Mouse (Mus musculus): Measurements from ENCODE around the gene Btn1a1. TPM values are rescaled to one million over a fixed set of nuclear protein-coding genes. Genes with fewer than 3 reads are reported as not detected.

The Btn1a1 gene
- polyA plus RNA-seq, 1 experiment from 2014 or later: not detected

- Histone ChIP-seq H3K4me2 (replicated peaks) (peak overlapping the region; percentile 71), H3K4me3 (replicated peaks) (peak overlapping the region; percentile 62), H3K27ac (replicated peaks) (peak overlapping the region; percentile 66; the same call in 1 of the 2 replicates), H3K9ac (0 out of 2 replicates have a peak overlapping the region, but pooled peaks have one; percentile 28), H3K9me3 (replicated peaks) (no peaks in the 10 kb centered on the region), H3K36me3 (no peaks in the 10 kb centered on the region), H3K27me3 (no peaks in the 10 kb centered on the region), H3K4me1 (peaks cover 5% of the 10 kb centered on the region; the same call in 1 of the 2 replicates)
- no peak for ATAC-seq (ENCODE audit: insufficient number of reproducible peaks, low FRiP score, low TSS enrichment, low read depth)
- under 1% methylated on average over 15 of the region's 15 CpGs for WGBS
Observed at GRCm38 (mm10) chr13:23450398-23450797, 15.3 kb downstream of the Btn1a1 start.

GRCm38 (mm10) chr13:23449235-23450095 is 16.2 kb downstream of the Btn1a1 start:
- peaks cover 9% of the 10 kb centered on the region; the same call in 1 of the 2 replicates for H3K4me1 ChIP-seq
- WGBS: 0% methylated on average over 24 of the region's 24 CpGs
- H3K4me2 ChIP-seq (replicated peaks): peak overlapping the region; percentile 71
- H3K9ac ChIP-seq: peak overlapping the region; percentile 31; the same call in 1 of the 2 replicates
- no peaks in the 10 kb centered on the region for H3K27me3 ChIP-seq
- no peaks in the 10 kb centered on the region for H3K9me3 ChIP-seq (replicated peaks)
- no peak for ATAC-seq (ENCODE audit: insufficient number of reproducible peaks, low FRiP score, low TSS enrichment, low read depth)
- peak overlapping the region; percentile 62 for H3K4me3 ChIP-seq (replicated peaks)
- peak overlapping the region; percentile 58 for H3K27ac ChIP-seq (replicated peaks)
- no peaks in the 10 kb centered on the region for H3K36me3 ChIP-seq

- no peak overlapping the region for H3K9ac ChIP-seq
- no peak for ATAC-seq (ENCODE audit: insufficient number of reproducible peaks, low FRiP score, low TSS enrichment, low read depth)
- H3K4me1 ChIP-seq: peaks cover 11% of the 10 kb centered on the region; the same call in 1 of the 2 replicates
- peak overlapping the region; percentile 71 for H3K4me2 ChIP-seq (replicated peaks)
- H3K27ac ChIP-seq (replicated peaks): no peak overlapping the region
- H3K36me3 ChIP-seq: no peaks in the 10 kb centered on the region
- peak overlapping the region; percentile 62 for H3K4me3 ChIP-seq (replicated peaks)
- no peaks in the 10 kb centered on the region for H3K27me3 ChIP-seq
- no peaks in the 10 kb centered on the region for H3K9me3 ChIP-seq (replicated peaks)
- WGBS: 41% methylated on average over 3 of the region's 3 CpGs
Observed at GRCm38 (mm10) chr13:23448758-23449157, 16.9 kb downstream of the Btn1a1 start.

GRCm38 (mm10) chr13:23446498-23446952 is 19.2 kb downstream of the Btn1a1 start:
- Histone ChIP-seq H3K27me3 (no peaks in the 10 kb centered on the region), H3K4me2 (replicated peaks) (peak overlapping the region; percentile 65), H3K36me3 (no peaks in the 10 kb centered on the region), H3K9ac (no peak overlapping the region), H3K4me3 (replicated peaks) (peak overlapping the region; percentile 77), H3K27ac (replicated peaks) (peak overlapping the region; percentile 99), H3K9me3 (replicated peaks) (no peaks in the 10 kb centered on the region), H3K4me1 (peaks cover 11% of the 10 kb centered on the region; the same call in 1 of the 2 replicates)
- ATAC-seq (ENCODE audit: insufficient number of reproducible peaks, low FRiP score, low TSS enrichment, low read depth): no peak; the same call in 1 of the 2 replicates
- WGBS: under 1% methylated on average over 16 of the region's 16 CpGs

- WGBS: under 1% methylated on average over 55 of the region's 55 CpGs
- H3K4me2 ChIP-seq (replicated peaks): peak overlapping the region; percentile 65
- H3K27ac ChIP-seq (replicated peaks): peak overlapping the region; percentile 99
- H3K36me3 ChIP-seq: no peaks in the 10 kb centered on the region
- peak overlapping the region; percentile 78 for H3K9ac ChIP-seq
- no peaks in the 10 kb centered on the region for H3K9me3 ChIP-seq (replicated peaks)
- no peaks in the 10 kb centered on the region for H3K27me3 ChIP-seq
- ATAC-seq (ENCODE audit: insufficient number of reproducible peaks, low FRiP score, low TSS enrichment, low read depth): peak; percentile 92
- peaks cover 11% of the 10 kb centered on the region; the same call in 1 of the 2 replicates for H3K4me1 ChIP-seq
- H3K4me3 ChIP-seq (replicated peaks): peak overlapping the region; percentile 77
Observed at GRCm38 (mm10) chr13:23445561-23446320, 20.0 kb downstream of the Btn1a1 start.

GRCm38 (mm10) chr13:23445156-23445555 is 20.5 kb downstream of the Btn1a1 start:
- H3K27ac ChIP-seq (replicated peaks): peak overlapping the region; percentile 99
- peaks cover 11% of the 10 kb centered on the region; the same call in 1 of the 2 replicates for H3K4me1 ChIP-seq
- no peaks in the 10 kb centered on the region for H3K36me3 ChIP-seq
- H3K4me2 ChIP-seq (replicated peaks): peak overlapping the region; percentile 65
- H3K9ac ChIP-seq: peak overlapping the region; percentile 78
- H3K4me3 ChIP-seq (replicated peaks): peak overlapping the region; percentile 77
- H3K27me3 ChIP-seq: no peaks in the 10 kb centered on the region
- 3% methylated on average over 10 of the region's 10 CpGs for WGBS
- ATAC-seq (ENCODE audit: insufficient number of reproducible peaks, low FRiP score, low TSS enrichment, low read depth): no peak
- no peaks in the 10 kb centered on the region for H3K9me3 ChIP-seq (replicated peaks)

GRCm38 (mm10) chr13:23444451-23444850 is 21.2 kb downstream of the Btn1a1 start:
- 53% methylated on average over 5 of the region's 5 CpGs for WGBS
- H3K9me3 ChIP-seq (replicated peaks): no peaks in the 10 kb centered on the region
- ATAC-seq (ENCODE audit: insufficient number of reproducible peaks, low FRiP score, low TSS enrichment, low read depth): no peak
- H3K4me1 ChIP-seq: peaks cover 11% of the 10 kb centered on the region; the same call in 1 of the 2 replicates
- peak overlapping the region; percentile 60 for H3K27ac ChIP-seq (replicated peaks)
- H3K36me3 ChIP-seq: no peaks in the 10 kb centered on the region
- H3K4me3 ChIP-seq (replicated peaks): peak overlapping the region; percentile 77; the same call in 1 of the 2 replicates
- no peak overlapping the region for H3K9ac ChIP-seq
- H3K4me2 ChIP-seq (replicated peaks): peak overlapping the region; percentile 65
- no peaks in the 10 kb centered on the region for H3K27me3 ChIP-seq

- H3K27ac ChIP-seq (replicated peaks): no peak overlapping the region
- H3K4me3 ChIP-seq (replicated peaks): no peak overlapping the region
- no peak for ATAC-seq (ENCODE audit: insufficient number of reproducible peaks, low FRiP score, low TSS enrichment, low read depth)
- no peak overlapping the region for H3K9ac ChIP-seq
- peaks cover 9% of the 10 kb centered on the region for H3K4me1 ChIP-seq
- WGBS: 62% methylated on average over 10 of the region's 10 CpGs
- H3K9me3 ChIP-seq (replicated peaks): no peaks in the 10 kb centered on the region
- H3K4me2 ChIP-seq (replicated peaks): no peak overlapping the region
- no peaks in the 10 kb centered on the region for H3K36me3 ChIP-seq
- no peaks in the 10 kb centered on the region for H3K27me3 ChIP-seq
Observed at GRCm38 (mm10) chr13:23439901-23440300, 25.8 kb downstream of the Btn1a1 start.

- H3K4me1 ChIP-seq: peaks cover 12% of the 10 kb centered on the region
- peak overlapping the region; percentile 74 for H3K27ac ChIP-seq (replicated peaks)
- no peaks in the 10 kb centered on the region for H3K27me3 ChIP-seq
- H3K4me2 ChIP-seq (replicated peaks): peak overlapping the region; percentile 61
- H3K36me3 ChIP-seq: no peaks in the 10 kb centered on the region
- WGBS: 1% methylated on average over 7 of the region's 7 CpGs
- H3K4me3 ChIP-seq (replicated peaks): peak overlapping the region; percentile 60
- H3K9me3 ChIP-seq (replicated peaks): no peaks in the 10 kb centered on the region
- peak; percentile 69; the same call in 1 of the 2 replicates for ATAC-seq (ENCODE audit: insufficient number of reproducible peaks, low FRiP score, low TSS enrichment, low read depth)
- H3K9ac ChIP-seq: no peak overlapping the region
Observed at GRCm38 (mm10) chr13:23438521-23438920, 27.2 kb downstream of the Btn1a1 start.

GRCm38 (mm10) chr13:23437908-23438307 is 27.8 kb downstream of the Btn1a1 start:
- H3K4me1 ChIP-seq: peaks cover 12% of the 10 kb centered on the region
- no peaks in the 10 kb centered on the region for H3K27me3 ChIP-seq
- ATAC-seq (ENCODE audit: insufficient number of reproducible peaks, low FRiP score, low TSS enrichment, low read depth): peak; percentile 86
- peak overlapping the region; percentile 55 for H3K9ac ChIP-seq
- H3K4me3 ChIP-seq (replicated peaks): peak overlapping the region; percentile 60
- H3K27ac ChIP-seq (replicated peaks): peak overlapping the region; percentile 89
- WGBS: under 1% methylated on average over 17 of the region's 17 CpGs
- H3K9me3 ChIP-seq (replicated peaks): no peaks in the 10 kb centered on the region
- peak overlapping the region; percentile 61 for H3K4me2 ChIP-seq (replicated peaks)
- H3K36me3 ChIP-seq: no peaks in the 10 kb centered on the region

All from embryonic facial prominence, embryonic 15.5 days (tissue).